Mouse (Mus musculus) neural tube, embryonic 13.5 days (tissue): Measurements from ENCODE around the gene Scfd2. TPM values are rescaled to one million over a fixed set of nuclear protein-coding genes. Genes with fewer than 3 reads are reported as not detected.

ENCODE experiments used
- ATAC-seq: fragments of 200-750 bp; cut with Nextera tagmentation; 2 replicates; pipeline ENCODE4 v1.8.0; 2017; ENCODE audit warnings: low read depth, mild to moderate bottlenecking, moderate TSS enrichment, moderate library complexity
- H3K27ac ChIP-seq: fragments of 300-500 bp; sonication (generic); replicated peaks from 2 replicates; pipeline ENCODE4 v1.5.1; 2015; ENCODE audit warnings: moderate library complexity, mild to moderate bottlenecking, inconsistent platforms
- H3K27me3 ChIP-seq: fragments of 300-500 bp; sonication (generic); 2 replicates; pipeline ENCODE4 v1.6.1; 2015; ENCODE audit warnings: mild to moderate bottlenecking, inconsistent platforms
- H3K36me3 ChIP-seq: fragments of 300-500 bp; sonication (generic); 2 replicates; pipeline ENCODE4 v1.6.1; 2015; ENCODE audit warnings: mild to moderate bottlenecking, inconsistent platforms
- H3K4me1 ChIP-seq: fragments of 300-500 bp; sonication (generic); replicated peaks from 2 replicates; pipeline ENCODE4 v1.6.1; 2015; ENCODE audit warnings: inconsistent platforms
- H3K4me2 ChIP-seq: fragments of 300-500 bp; sonication (generic); 2 replicates; pipeline ENCODE4 v1.6.1; 2015; ENCODE audit warnings: inconsistent platforms, mild to moderate bottlenecking, moderate library complexity
- H3K4me3 ChIP-seq: fragments of 300-500 bp; sonication (generic); 2 replicates; pipeline ENCODE4 v1.5.1; 2015; ENCODE audit warnings: mild to moderate bottlenecking, inconsistent platforms
- H3K9ac ChIP-seq: fragments of 300-500 bp; sonication (generic); 2 replicates; pipeline ENCODE4 v1.6.1; 2015; ENCODE audit warnings: moderate library complexity, mild to moderate bottlenecking, inconsistent platforms
- H3K9me3 ChIP-seq: fragments of 300-500 bp; sonication (generic); 2 replicates; pipeline ENCODE4 v1.6.1; 2016; ENCODE audit warnings: inconsistent platforms
- WGBS: fragments of 180-500 bp; shearing (Covaris S2); methylation state at CpG from one replicate; pipeline ENCODE4 v1.1.7; 2015; 5-methylcytosine and 5-hydroxymethylcytosine counted together
- polyA plus RNA-seq: library from polyadenylated mRNA; unstranded; fragments of >200 nt; fragmentation: Nextera tagmentation; extraction: Ambion mirVana; gene quantifications from 2 replicates; pipeline ENCODE4 v1.2.1, GENCODE M21; 2015

The Scfd2 gene
- polyA plus RNA-seq, 1 experiment from 2014 or later = 17.2 TPM

DNA sequence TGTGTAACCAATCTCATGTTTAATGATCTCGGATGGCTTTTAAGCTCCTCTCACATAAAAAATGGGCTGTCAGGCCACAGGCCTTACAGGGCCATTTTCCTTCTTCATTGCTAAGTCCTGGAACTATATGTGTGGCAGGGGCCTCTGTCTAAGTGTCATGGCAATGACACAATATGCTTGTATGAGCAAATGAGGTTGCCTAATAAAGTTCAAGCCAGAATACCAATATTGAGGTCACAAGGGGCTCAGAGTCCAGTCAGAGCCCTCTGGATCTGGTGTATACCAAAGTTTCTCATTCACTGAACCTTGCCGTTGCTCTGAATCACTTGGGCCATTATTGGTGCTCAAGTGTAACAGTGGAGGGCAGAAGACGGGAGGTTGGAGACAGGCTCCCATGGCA, 288.9 kb downstream of the Scfd2 start:
- H3K4me3 ChIP-seq = no peak overlapping the region
- peaks cover 23% of the 10 kb centered on the region for H3K4me1 ChIP-seq
- ATAC-seq = no peak
- H3K9ac ChIP-seq = no peak overlapping the region
- no peak overlapping the region for H3K4me2 ChIP-seq
- H3K36me3 ChIP-seq = no peaks in the 10 kb centered on the region
- no peaks in the 10 kb centered on the region for H3K9me3 ChIP-seq
- no peaks in the 10 kb centered on the region for H3K27me3 ChIP-seq
- WGBS = 42% methylated on average over 3 of the region's 3 CpGs
- H3K27ac ChIP-seq = no peak overlapping the region

DNA sequence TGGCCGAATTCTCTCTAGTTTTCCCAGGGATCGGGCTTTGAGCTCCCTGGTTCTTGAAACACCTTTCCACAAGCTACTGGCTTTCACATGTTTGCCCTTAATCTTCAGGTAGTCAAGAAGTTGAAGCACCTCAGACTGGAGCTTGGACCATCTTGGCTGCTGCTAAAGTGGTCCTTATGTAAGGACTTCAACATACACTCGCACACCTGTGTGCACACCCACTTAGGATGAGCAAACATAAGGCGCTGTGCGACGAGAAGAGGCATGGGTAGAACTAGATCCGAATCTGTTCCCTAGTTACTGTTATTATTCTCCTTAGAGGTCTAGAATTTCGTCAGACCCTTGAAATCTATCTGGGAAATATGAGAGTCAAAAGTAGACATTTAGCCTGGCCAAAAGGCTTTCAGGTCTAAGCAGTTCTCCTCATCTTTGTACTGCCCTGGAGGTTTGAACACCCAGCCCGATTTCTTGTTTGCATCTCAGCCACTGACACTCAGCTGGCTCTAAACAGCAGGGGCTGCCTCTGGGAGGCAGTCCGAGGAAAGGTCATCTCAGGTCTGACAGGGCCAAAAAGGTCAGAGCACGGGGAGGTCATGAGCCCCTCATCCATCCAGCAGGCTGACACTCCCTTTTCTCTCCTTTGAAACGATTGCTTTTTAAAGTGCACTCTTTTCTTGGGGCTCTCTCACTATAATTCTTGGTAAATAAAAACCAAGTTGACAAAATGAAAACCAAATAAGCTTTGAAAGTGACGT, 290.5 kb downstream of the Scfd2 start:
- Histone ChIP-seq H3K36me3 (no peaks in the 10 kb centered on the region), H3K4me1 (peaks cover 9% of the 10 kb centered on the region), H3K27me3 (no peaks in the 10 kb centered on the region), H3K4me2 (no peak overlapping the region), H3K9ac (no peak overlapping the region), H3K9me3 (no peaks in the 10 kb centered on the region), H3K4me3 (no peak overlapping the region), H3K27ac (no peak overlapping the region)
- ATAC-seq = no peak
- WGBS = 57% methylated on average over 13 of the region's 13 CpGs

DNA sequence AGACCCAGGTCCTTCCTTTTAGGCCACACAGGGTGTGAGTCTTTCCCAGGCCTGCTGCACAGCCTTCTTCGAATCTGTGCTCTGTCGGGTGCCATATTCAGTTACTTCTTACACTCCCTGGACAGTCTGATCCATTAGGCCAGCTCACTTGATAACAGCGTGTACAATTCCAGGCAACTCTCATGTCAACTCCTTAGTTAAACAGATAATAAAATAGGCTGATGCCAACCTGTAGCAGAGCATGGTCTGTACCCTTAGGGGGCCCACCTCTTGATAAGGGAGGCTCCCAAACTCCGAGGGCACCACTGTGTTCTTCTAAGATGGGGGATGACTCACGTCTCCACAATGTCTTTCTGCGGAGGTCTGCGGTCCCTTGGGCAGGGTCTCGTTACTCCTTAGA, 291.3 kb downstream of the Scfd2 start:
- Histone ChIP-seq H3K4me2 (no peak overlapping the region), H3K27ac (no peak overlapping the region), H3K36me3 (no peaks in the 10 kb centered on the region), H3K9ac (no peak overlapping the region), H3K4me1 (peaks cover 1% of the 10 kb centered on the region; the same call in 1 of the 2 replicates), H3K4me3 (no peak overlapping the region), H3K9me3 (no peaks in the 10 kb centered on the region), H3K27me3 (no peaks in the 10 kb centered on the region)
- ATAC-seq = no peak
- WGBS = 80% methylated on average over 8 of the region's 8 CpGs

DNA sequence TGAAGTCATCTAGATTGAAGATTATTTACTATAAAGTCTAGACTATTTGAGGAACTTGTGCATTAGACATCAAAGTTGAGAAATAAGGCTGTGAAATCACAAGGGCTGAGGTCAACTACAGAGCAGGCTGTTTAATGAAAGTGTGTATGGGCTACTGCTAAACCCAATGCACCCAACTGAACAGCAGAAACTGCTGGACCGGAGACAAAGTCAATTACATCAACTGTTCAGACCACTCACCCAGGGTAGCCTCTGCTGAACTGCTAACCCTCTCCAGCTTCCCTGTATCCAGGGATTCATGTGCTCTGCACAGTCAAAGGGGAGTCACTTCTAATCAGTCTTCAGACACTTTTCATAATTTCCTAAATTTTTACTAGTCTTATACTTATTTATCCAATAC, 292.2 kb downstream of the Scfd2 start:
- 87% methylated on average over 1 of the region's 1 CpGs for WGBS
- no peaks in the 10 kb centered on the region for H3K27me3 ChIP-seq
- H3K4me2 ChIP-seq = no peak overlapping the region
- H3K9me3 ChIP-seq = no peaks in the 10 kb centered on the region
- no peak overlapping the region for H3K27ac ChIP-seq
- H3K4me3 ChIP-seq = no peak overlapping the region
- H3K9ac ChIP-seq = no peak overlapping the region
- no peak for ATAC-seq
- H3K36me3 ChIP-seq = no peaks in the 10 kb centered on the region
- H3K4me1 ChIP-seq = no peaks in the 10 kb centered on the region

DNA sequence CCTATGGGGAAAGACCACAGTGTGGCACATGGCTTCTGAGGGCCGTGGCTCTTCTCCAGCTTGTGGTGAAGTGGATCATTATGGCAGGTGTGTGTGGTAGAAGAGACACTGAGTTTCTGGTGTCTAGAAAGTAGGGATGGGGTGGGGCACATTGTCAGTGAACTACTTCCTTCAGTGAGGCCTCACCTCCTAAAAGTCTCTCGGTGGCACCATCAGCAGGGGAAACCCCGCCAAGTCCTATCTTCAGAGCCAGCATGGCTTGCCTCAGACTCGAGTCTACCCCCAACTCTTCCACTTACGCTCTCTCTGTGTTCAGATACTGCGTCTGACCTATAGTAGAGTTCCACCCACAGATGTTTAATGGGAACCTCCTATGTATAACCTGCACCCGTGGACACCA, 297.8 kb downstream of the Scfd2 start:
- H3K4me2 ChIP-seq = no peak overlapping the region
- H3K27ac ChIP-seq = no peak overlapping the region
- H3K27me3 ChIP-seq = no peaks in the 10 kb centered on the region
- no peak for ATAC-seq
- H3K36me3 ChIP-seq = no peaks in the 10 kb centered on the region
- H3K4me1 ChIP-seq = peaks cover 13% of the 10 kb centered on the region; the same call in 1 of the 2 replicates
- H3K9ac ChIP-seq = no peak overlapping the region
- no peaks in the 10 kb centered on the region for H3K9me3 ChIP-seq
- 93% methylated on average over 7 of the region's 7 CpGs for WGBS
- H3K4me3 ChIP-seq = no peak overlapping the region

DNA sequence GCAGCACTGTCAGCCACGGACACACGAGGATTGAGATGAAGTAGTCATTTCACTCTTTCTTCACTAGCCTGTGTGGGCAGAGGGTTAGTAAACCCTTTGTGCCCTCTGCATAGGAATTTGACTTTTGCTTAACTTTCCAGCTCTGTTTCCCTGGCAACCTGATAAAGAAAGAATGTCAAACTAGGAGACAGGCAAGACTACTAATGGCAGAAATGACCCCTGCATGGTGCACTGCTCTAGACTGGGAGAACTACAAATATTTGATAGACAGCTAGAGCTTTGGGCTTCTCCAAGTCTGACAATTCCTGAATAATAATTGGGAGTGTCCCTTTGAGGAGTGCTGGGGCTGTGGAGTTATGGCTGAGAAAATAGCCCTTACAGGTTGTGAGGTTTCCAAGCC, 301.0 kb downstream of the Scfd2 start:
- no peaks in the 10 kb centered on the region for H3K27me3 ChIP-seq
- H3K36me3 ChIP-seq = no peaks in the 10 kb centered on the region
- H3K27ac ChIP-seq = no peak overlapping the region
- no peaks in the 10 kb centered on the region for H3K9me3 ChIP-seq
- H3K4me1 ChIP-seq = peaks cover 13% of the 10 kb centered on the region; the same call in 1 of the 2 replicates
- no peak for ATAC-seq
- WGBS = 41% methylated on average over 2 of the region's 2 CpGs
- no peak overlapping the region for H3K4me2 ChIP-seq
- no peak overlapping the region for H3K4me3 ChIP-seq
- H3K9ac ChIP-seq = no peak overlapping the region

DNA sequence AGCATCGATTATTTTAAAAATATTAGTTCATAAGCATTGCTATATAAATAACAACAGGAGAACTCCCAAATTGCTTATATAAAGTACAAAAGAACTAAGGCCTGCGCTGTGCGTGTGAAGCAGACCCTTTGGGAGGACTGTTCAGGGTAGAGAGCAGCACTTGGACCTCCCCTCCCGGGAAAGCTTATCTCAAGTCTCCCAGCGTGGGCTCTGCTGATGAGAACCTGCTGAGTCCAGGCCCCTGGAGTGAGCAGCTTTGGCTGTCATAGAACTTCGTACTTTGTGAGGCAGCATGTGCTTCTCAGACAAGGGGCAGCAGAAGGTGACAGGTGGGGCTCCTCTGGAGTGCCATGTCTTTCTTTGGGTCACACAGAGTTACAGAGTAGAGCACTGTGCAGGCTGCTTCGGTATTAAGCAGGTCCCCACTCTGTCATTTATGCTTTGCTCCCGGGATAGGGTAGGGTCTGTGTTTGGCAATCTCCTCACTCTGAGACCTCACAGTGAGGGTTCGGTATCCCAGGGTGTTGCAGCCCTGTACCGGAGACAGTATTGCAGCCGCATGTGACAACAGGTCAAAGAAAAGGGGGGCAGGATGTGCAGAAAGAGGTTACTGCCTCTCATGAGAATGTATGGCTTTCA, 301.7 kb downstream of the Scfd2 start:
- Histone ChIP-seq H3K27ac (no peak overlapping the region), H3K27me3 (no peaks in the 10 kb centered on the region), H3K4me1 (peaks cover 13% of the 10 kb centered on the region; the same call in 1 of the 2 replicates), H3K9me3 (no peaks in the 10 kb centered on the region), H3K4me3 (no peak overlapping the region), H3K4me2 (no peak overlapping the region), H3K9ac (no peak overlapping the region), H3K36me3 (no peaks in the 10 kb centered on the region)
- ATAC-seq = no peak
- WGBS = 64% methylated on average over 11 of the region's 11 CpGs

DNA sequence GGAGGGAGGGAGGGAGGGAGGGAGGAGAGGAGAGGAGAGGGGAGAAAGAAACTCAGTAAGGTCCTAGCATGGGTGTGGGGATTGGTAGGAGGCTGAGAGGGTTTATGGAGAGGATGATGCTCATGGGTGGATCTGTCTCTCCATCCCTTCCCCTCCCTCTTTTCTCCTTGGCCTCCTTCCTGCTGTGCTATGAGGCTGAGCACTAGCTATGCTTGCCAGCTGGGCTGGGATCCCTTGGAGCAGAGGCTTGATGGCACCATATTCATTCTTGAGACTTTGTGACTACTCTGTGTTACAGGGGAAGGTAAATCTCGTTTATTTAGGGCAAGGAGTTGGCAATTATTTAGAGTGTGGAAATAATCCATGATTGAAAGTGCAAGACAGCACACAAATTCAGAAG, 302.6 kb downstream of the Scfd2 start:
- H3K9me3 ChIP-seq = no peaks in the 10 kb centered on the region
- WGBS = 47% methylated on average over 1 of the region's 1 CpGs
- ATAC-seq = no peak

DNA sequence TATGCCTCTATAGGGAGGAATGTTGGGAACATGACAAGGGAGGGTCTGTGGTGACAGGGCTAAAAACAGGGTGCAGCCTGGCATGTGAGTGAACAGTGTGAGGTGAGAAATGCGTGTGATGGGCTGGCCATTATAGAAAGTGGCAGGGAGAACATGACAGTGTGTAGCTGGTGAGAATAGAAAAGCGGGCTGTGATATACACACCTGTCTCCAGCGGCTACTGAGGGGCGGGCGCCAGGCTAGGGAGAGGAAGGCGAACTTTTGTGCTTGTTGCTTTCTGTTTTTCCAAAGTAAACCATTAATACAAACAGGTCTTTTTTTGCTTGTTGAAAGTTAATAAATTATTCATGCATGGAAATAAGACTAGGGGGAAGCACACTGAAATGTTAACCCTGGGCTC, 304.2 kb downstream of the Scfd2 start:
- no peak for ATAC-seq
- H3K4me3 ChIP-seq = no peak overlapping the region
- H3K36me3 ChIP-seq = no peaks in the 10 kb centered on the region
- H3K9me3 ChIP-seq = no peaks in the 10 kb centered on the region
- no peak overlapping the region for H3K27ac ChIP-seq
- H3K9ac ChIP-seq = no peak overlapping the region
- peaks cover 13% of the 10 kb centered on the region; the same call in 1 of the 2 replicates for H3K4me1 ChIP-seq
- 93% methylated on average over 6 of the region's 6 CpGs for WGBS
- no peak overlapping the region for H3K4me2 ChIP-seq
- H3K27me3 ChIP-seq = no peaks in the 10 kb centered on the region

More for the DNA sequence above, 302.6 kb downstream of the Scfd2 start:
- Histone ChIP-seq H3K4me3 (no peak overlapping the region), H3K27ac (no peak overlapping the region), H3K27me3 (no peaks in the 10 kb centered on the region), H3K36me3 (no peaks in the 10 kb centered on the region), H3K4me1 (peaks cover 13% of the 10 kb centered on the region; the same call in 1 of the 2 replicates), H3K9ac (no peak overlapping the region), H3K4me2 (no peak overlapping the region)

DNA sequence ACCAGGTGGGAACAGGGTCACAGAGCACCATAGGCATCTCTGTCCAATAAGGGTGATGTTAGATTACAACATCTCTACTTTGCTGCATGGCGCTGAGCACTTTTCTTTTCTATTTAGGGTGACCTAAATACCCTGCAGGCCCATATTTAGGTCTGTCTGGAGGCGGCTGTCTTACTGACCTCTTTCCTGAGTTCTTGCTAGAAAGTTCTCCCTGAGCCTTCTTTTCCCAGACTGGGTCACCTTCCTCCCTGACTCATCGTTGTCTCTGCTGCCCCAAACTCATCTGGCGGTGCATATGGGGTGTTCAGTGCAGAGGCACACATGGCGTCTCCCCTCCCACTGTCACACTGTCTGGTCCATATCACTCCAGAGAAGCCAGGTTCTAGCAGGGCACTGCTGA, 305.4 kb downstream of the Scfd2 start:
- Histone ChIP-seq H3K9me3 (no peaks in the 10 kb centered on the region), H3K4me3 (no peak overlapping the region), H3K27me3 (no peaks in the 10 kb centered on the region), H3K4me1 (0 out of 2 replicates have a peak, but pooled peaks cover 9% of the 10 kb centered on the region), H3K27ac (no peak overlapping the region), H3K9ac (no peak overlapping the region), H3K4me2 (no peak overlapping the region), H3K36me3 (no peaks in the 10 kb centered on the region)
- WGBS = 94% methylated on average over 5 of the region's 5 CpGs
- no peak for ATAC-seq

DNA sequence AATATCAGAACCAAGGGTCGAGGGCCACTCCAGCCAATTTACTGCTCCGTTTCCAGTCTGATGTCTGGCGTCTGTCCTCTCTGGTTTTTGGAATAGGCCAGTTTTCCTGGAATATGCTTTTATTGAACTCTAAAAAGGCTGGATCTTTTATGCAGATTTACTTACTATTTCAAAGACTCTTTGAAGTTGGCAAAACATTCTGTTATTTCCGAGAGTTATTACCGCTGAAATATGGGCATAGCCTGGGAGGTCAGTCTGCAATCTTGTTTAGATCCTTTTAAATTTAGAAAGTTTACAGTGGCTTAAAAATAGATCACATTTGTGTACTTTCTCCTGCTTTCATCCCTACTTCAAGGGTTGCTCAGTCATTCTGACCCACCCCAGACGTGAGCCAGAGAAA, 307.1 kb downstream of the Scfd2 start:
- H3K9ac ChIP-seq = no peak overlapping the region
- no peak overlapping the region for H3K4me3 ChIP-seq
- no peak overlapping the region for H3K4me2 ChIP-seq
- H3K36me3 ChIP-seq = no peaks in the 10 kb centered on the region
- no peaks in the 10 kb centered on the region for H3K4me1 ChIP-seq
- H3K27ac ChIP-seq = no peak overlapping the region
- H3K9me3 ChIP-seq = no peaks in the 10 kb centered on the region
- 88% methylated on average over 6 of the region's 6 CpGs for WGBS
- no peak for ATAC-seq
- no peaks in the 10 kb centered on the region for H3K27me3 ChIP-seq

DNA sequence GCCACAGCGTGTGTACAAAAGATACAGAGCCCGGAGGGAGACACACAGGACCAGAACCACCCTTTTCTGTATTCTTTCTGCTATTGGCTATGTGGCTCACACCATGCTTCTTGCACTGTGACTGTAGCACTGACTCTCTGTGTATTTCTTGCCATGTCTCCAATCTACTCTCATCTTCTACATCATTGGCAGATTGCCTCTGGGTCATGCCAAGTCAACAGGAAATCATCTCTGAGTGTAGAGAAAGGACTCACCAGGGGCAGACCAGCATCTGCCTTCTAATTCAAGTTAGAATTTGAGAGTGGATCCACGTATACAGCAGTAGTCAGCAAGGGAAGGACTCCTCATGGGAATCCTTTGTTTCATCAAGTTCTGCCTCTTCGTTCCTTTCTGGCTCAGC, 308.9 kb downstream of the Scfd2 start:
- no peaks in the 10 kb centered on the region for H3K27me3 ChIP-seq
- H3K36me3 ChIP-seq = no peaks in the 10 kb centered on the region
- no peak overlapping the region for H3K4me2 ChIP-seq
- peaks cover 4% of the 10 kb centered on the region; the same call in 1 of the 2 replicates for H3K4me1 ChIP-seq
- 84% methylated on average over 4 of the region's 4 CpGs for WGBS
- no peak for ATAC-seq
- no peak overlapping the region for H3K9ac ChIP-seq
- no peak overlapping the region for H3K27ac ChIP-seq
- no peak overlapping the region for H3K4me3 ChIP-seq
- no peaks in the 10 kb centered on the region for H3K9me3 ChIP-seq
